Mouse (Mus musculus): ENCODE results near the gene Gm45021. TPM values are rescaled to one million over a fixed set of nuclear protein-coding genes. Genes with fewer than 3 reads are reported as not detected.
A peak's percentile ranks its signal among the peaks of the same experiment; 100 is the strongest.

Gene Gm45021
- total RNA-seq, 2 experiments from 2014 or later, result not detected

DNA sequence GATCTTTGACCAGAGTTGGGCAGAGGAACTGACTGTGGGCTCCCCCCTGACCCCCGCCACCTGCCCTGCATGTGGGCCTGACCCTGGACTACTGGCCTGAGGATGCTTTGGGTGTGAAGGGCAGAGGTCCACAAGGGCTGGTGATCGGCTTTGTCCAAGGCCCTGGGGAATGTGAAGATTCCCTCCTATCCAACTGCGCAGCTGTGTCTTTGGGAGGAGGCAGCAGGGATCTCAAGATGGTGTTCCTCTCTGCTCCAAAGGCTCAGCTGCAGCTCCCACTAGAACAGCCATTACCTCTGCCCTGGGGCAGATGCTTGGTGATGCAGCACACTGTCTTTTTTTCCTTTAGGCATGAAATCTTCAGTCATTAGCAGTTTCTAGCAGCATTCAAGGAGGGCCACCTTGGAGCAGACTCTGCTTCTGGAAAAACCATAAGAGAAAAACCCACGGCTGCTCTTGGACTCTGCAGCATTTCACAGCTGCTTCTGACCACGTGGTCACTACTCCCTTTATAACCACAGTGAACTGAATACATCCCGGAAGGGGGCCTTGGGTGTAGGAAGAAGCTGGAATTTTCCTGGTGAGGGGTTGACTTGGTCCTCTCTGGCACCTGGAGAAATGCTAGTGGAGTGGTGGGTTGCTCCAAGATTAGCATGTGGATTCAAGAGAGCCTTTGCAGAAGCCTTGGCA, 48.5 kb downstream of the Gm45021 start:
- intact Hi-C loops (cut with DNase I), result no loop called here

DNA sequence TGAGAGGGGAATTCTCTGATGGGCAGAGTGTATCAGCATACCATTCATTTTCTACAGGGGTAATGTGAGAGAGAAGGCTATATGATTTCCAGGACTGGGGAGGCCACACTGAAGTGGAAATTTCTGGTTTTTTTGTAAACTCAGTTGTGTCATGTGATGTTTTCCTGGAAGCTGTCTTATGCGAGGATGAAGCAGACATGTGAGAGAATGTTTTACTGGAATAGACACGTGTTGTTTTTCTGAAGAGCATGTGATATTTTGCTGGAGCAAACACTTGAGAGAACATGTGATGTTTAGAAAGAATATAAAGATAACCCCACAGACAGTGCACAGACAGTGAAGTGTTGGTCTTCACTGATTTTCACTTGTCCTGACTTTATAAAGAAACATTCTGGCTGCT, 49.1 kb downstream of the Gm45021 start:
- intact Hi-C loops (cut with DNase I), result no loop called here
- no peak for DNase-seq (ENCODE audit: low spot score in 2 of 2)

More for the DNA sequence above, 48.5 kb downstream of the Gm45021 start:
- DNase-seq (ENCODE audit: low spot score in 2 of 2), result no peak

DNA sequence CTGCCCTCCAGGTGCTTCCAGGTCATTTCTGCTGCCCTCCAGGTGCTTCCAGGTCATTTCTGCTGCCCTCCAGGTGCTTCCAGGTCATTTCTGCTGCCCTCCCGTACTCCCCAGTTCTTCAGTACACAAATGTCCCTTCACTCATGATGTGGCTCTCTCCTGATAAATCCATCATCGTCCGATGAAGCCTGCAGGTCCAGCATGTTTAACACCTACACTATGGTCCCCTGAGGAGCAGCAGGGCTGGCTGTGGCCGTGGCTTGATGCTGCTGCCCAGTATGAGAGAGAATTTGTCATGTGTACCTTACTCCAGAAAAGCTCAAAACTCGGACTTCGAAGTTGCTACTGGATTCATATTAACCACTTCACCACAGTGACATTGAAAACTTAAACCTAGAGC, 52.0 kb downstream of the Gm45021 start:
- intact Hi-C loops (cut with DNase I), result loop anchor here (5.0 to 10.0 kb wide), 2 partner anchors 97 to 464 kb away; no protein-coding TSS in a partner anchor
- no peak for DNase-seq (ENCODE audit: low spot score in 2 of 2)

DNA sequence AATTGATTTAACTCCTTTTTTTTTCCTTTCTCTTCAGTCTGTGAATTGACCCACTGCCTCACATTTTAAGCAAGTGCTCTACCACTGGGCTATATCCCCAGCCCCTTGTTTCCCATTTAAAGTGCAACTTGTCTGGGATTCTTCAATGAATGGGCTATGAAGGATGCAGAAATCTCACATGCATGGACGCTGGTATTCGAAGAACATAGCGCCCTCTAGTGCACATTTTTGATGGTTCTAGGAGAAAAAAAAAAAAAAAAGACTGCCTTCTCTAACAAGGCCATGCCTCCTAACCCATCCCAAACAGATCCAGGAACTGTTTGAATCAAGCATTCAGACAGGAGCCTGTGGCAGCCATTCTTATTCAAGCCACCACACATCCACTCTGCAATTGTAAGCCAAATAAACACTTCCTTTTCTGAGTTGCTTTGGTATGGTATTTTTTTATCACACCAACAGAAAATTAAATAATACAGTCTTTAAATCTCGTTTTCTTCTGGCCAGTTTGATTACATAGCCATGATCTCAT, 53.4 kb downstream of the Gm45021 start:
- intact Hi-C loops (cut with DNase I), result loop anchor here (2.0 to 10.0 kb wide), 3 partner anchors 60 to 466 kb away; no protein-coding TSS in a partner anchor
- DNase-seq (ENCODE audit: low spot score in 2 of 2), result peak; percentile 58 to 60

DNA sequence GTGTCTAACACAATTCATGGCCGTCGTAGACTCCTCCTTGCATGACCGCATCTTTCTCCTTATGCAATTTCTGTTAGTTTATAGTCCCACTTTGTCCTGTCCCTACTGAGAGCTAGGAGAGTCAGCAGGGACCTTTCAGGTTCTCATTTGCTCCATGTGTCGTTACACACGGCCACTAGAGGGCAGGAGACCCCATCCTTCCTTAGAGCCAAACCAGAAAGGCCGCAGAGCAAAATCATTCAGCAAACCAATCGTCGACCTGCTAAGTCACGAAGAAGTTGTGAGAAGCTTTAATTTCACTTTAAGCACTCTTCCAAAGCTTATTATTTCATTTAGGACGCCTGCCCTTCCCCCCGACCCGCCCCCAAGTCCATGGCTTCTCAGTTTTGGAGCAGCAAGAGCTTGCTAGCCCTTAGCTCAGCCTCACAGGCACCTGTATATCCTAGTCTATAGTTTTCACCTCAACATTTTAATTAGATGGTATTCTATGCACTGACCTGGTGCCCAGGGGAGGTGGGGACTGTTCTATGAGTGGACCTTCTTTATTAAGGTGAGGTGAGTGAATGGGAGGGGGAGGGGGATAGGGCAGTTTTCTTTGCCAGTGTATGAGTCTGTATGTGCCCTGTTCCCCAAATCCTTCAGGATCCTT, 56.4 kb downstream of the Gm45021 start:
- intact Hi-C loops (cut with DNase I), result loop anchor here (1.0 to 10.0 kb wide), 3 partner anchors 101 to 312 kb away; no protein-coding TSS in a partner anchor
- DNase-seq (ENCODE audit: low spot score in 2 of 2), result peak; percentile 50 to 82

DNA sequence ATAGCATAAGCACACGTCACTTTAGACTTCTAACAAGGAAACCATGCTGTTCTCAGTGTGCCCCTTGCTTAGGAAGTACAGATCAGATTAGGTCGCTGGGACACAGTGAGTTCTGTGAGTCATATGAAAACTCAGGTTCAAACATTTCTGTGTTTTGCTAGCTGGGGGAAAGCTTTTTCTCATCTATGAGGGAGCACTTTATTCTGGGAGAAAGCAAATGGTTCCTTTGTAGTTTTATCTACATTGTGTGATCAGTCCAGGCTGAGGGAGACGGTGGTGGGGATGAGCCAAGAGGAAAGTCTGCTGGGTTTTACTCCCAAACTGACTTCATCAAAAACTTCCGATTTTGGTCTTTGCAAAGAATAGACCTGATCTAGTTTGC, 56.9 kb downstream of the Gm45021 start:
- DNase-seq (ENCODE audit: low spot score in 2 of 2), result no peak
- intact Hi-C loops (cut with DNase I), result loop anchor here (5.0 to 10.0 kb wide), 2 partner anchors 101 to 311 kb away; no protein-coding TSS in a partner anchor

DNA sequence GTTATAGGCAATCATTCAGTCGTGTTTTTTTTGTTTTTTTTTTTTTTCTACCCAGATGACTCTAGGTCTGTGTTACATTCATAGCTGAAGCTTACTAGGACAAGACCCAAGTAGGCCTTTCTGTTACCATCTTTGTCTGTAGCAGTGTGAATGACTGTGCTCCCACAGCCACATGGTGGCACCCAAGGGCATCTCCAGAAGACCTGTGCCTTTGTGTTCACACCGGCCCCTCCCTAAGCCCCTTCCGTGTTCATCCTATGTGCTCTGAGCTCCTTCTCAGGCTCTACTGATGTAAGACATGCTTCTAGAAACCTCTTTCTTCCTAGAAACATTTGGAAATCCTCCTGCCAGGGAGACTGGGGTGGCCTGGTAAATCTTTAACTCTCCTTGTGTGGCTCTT, 57.6 kb downstream of the Gm45021 start, which contains the start of gene Gimap8:
Gene Gimap8, plus strand, starts transcription at position 240 of the 400 bp plus-strand sequence.
- peak in 1 of 2 experiments; percentile 34 for DNase-seq (ENCODE audit: low spot score in 2 of 2)
- intact Hi-C loops (cut with DNase I), result loop anchor here (5.0 to 10.0 kb wide), 2 partner anchors 102 to 310 kb away; no protein-coding TSS in a partner anchor

DNA sequence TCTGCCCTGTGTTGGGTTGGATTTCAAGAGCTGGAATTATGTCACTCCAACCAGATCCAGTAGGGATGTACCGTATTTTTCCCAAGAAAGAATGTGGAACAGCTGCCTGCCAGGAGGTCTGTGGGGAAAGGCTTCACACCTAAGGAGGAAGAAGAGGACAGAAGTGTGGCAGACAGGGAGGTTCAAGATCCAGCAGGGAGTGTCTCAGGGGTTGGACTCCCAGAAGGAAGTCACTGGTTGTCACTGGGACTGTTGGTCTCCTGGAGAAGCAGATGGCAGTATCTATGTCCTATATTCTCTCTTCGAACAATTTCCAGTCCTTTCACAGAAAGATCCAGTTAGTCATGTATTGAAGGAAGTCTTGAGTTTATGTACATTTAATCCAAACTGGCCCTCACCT, 58.2 kb downstream of the Gm45021 start:
- intact Hi-C loops (cut with DNase I), result loop anchor here (5.0 to 10.0 kb wide), 2 partner anchors 103 to 310 kb away; no protein-coding TSS in a partner anchor
- DNase-seq (ENCODE audit: low spot score in 2 of 2), result no peak

DNA sequence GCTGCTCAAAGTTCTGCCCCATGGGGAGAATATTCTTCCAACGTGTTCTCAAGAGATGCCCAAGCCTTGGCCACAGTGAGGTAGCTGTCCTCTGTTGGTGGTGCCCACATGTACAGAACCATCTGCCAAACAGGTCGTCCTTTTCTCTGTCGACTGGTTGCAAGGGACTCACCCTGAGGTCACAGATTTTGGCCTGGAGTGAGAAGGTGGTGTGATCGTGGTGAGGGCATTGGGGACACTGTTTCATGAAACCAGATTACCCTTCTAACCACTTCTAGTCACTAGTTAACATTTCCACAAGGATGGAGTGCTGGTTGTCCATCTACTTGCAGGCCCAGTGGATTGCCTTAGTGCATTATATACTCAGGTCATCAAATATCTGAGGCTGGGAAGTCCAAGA, 59.4 kb downstream of the Gm45021 start:
- no peak for DNase-seq (ENCODE audit: low spot score in 2 of 2)
- intact Hi-C loops (cut with DNase I), result loop anchor here (5.0 to 10.0 kb wide), 2 partner anchors 104 to 309 kb away; no protein-coding TSS in a partner anchor

DNA sequence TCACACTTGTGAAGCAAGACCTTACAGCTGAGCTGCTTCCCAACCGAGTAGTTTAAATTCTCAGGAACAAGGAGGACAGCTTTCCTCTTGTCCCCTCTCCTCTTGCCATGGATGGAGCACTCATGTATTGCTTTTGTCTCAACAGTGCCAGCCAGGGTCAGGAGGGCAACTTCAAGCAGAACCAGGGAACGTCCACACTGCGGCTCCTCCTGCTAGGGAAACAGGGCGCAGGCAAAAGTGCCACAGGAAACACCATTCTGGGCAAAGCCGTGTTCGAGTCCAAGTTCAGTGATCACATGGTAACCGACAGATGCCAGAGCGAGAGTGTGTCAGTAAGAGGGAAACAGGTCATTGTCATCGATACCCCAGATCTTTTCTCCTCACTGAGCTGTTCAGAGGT, 60.6 kb downstream of the Gm45021 start:
- DNase-seq (ENCODE audit: low spot score in 2 of 2), result no peak
- intact Hi-C loops (cut with DNase I), result no loop called here

DNA sequence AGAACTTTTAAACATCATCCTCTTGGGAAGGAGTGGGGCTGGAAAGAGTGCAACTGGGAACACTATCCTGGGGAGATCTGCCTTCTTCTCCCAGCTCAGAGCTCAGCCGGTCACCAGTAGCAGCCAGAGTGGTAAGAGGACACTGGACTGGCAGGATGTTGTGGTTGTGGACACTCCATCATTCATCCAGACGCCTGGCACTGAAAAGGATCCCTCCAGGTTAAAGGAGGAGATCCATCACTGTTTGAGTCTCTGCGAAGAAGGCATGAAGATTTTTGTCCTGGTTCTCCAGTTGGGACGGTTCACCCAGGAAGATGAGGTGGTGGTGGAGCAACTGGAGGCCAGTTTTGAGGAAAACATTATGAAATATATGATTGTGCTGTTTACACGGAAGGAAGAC, 69.3 kb downstream of the Gm45021 start:
- intact Hi-C loops (cut with DNase I), result no loop called here
- no peak for DNase-seq (ENCODE audit: low spot score in 2 of 2)

Other genes starting within 250 kb of the Gm45021 start
- gene Krba1, start 194.0 kb upstream of the Gm45021 start, total RNA-seq (2021), result 10 to 100 TPM; 46.8 to 49.9 TPM
- 10 to 100 TPM; 15.8 to 21.2 TPM for gene Zfp467, start 143.8 kb upstream of the Gm45021 start, total RNA-seq (2021)
- under 1 TPM; 0.59 to 0.64 TPM for gene Sspo, start 141.4 kb upstream of the Gm45021 start, total RNA-seq (2021)
- gene Atp6v0e2, start 52.0 kb upstream of the Gm45021 start, total RNA-seq (2021), result 100 to 1,000 TPM; 520 to 530 TPM
- 10 to 100 TPM; 29.0 to 30.6 TPM for gene Lrrc61, start 34.8 kb upstream of the Gm45021 start, total RNA-seq (2021)
- gene Rarres2, start 16.8 kb upstream of the Gm45021 start, total RNA-seq (2021), result 10 to 100 TPM; 10.3 to 10.9 TPM
- 10 to 100 TPM; 34.0 to 36.7 TPM for gene Repin1, start 4.3 kb downstream of the Gm45021 start, total RNA-seq (2021)
- not detected for gene Gm44965, start 4.3 kb downstream of the Gm45021 start, total RNA-seq (2021)
- 1 to 10 TPM; 6.0 to 7.4 TPM for gene Zfp775, start 12.5 kb downstream of the Gm45021 start, total RNA-seq (2021)
- 10 to 100 TPM; 15.6 to 18.4 TPM for gene AI854703, start 37.2 kb downstream of the Gm45021 start, total RNA-seq (2021)
- under 1 TPM; 0.97 to 0.99 TPM for gene Gimap8, start 57.6 kb downstream of the Gm45021 start, total RNA-seq (2021)
- gene Gimap9, start 86.5 kb downstream of the Gm45021 start, total RNA-seq (2021), result 1 to 10 TPM in 1 of 2 experiments, under 1 TPM in 1; 0.83 to 1.4 TPM
- under 1 TPM; 0.40 to 0.90 TPM for gene Gimap4, start 94.9 kb downstream of the Gm45021 start, total RNA-seq (2021)
- gene Gimap6, start 118.6 kb downstream of the Gm45021 start, total RNA-seq (2021), result 1 to 10 TPM; 6.4 to 6.5 TPM
- gene Gm28053, start 129.0 kb downstream of the Gm45021 start, total RNA-seq (2021), result 1 to 10 TPM in 1 of 2 experiments, not detected in 1; 1.4 TPM
- not detected for gene Gimap7, start 129.0 kb downstream of the Gm45021 start, total RNA-seq (2021)
- gene Gimap1, start 149.4 kb downstream of the Gm45021 start, total RNA-seq (2021), result 1 to 10 TPM; 2.2 TPM
- 1 to 10 TPM in 1 of 2 experiments, under 1 TPM in 1; 0.77 to 1.5 TPM for gene Gimap5, start 156.6 kb downstream of the Gm45021 start, total RNA-seq (2021)
- not detected for gene Gimap3, start 181.2 kb downstream of the Gm45021 start, total RNA-seq (2021)